Comparison of ENCODE assay signal across 25 mouse cellular contexts in genomic region chr1:92235600-92235999, GRCm38 (mm10).
"Had no signal": no experiment of that assay in that cellular context is flagged by ENCODE, and none has a peak within 500 bp of the region (broad histone marks: within the 10 kb centered on the region; RNA-seq: fewer than 3 reads in every experiment).

No protein-coding gene starts in this region.

- H3K9me3 ChIP-seq: heart, embryonic 13.5 days; heart, embryonic 15.5 days; intestine, embryonic 15.5 days; limb, embryonic 13.5 days; limb, embryonic 15.5 days; liver, embryonic 12.5 days had no signal

- H3K27me3 ChIP-seq: heart, embryonic 13.5 days; heart, embryonic 15.5 days; intestine, embryonic 15.5 days; limb, embryonic 13.5 days; limb, embryonic 15.5 days; liver, embryonic 12.5 days had no signal

- ATAC-seq: hindbrain, embryonic 16.5 days; intestine, embryonic 15.5 days; intestine, postnatal 0 days; liver, embryonic 12.5 days had no signal

- DNase-seq: gastrocnemius, adult 2 months; gastrocnemius, postnatal 10 days; gastrocnemius, postnatal 25 days; heart, adult 11 months; heart, adult 2 months; heart, postnatal 14 days; heart, postnatal 36 days; kidney, adult 18-20 months; kidney, adult 8-10 months; kidney, postnatal 10 days; kidney, postnatal 25 days; kidney, postnatal 4 days; left cerebral cortex, postnatal 4 days had no signal

- H3K4me1 ChIP-seq: heart, embryonic 13.5 days; heart, embryonic 15.5 days; intestine, embryonic 15.5 days; limb, embryonic 13.5 days; limb, embryonic 15.5 days; liver, embryonic 12.5 days had no signal

- H3K36me3 ChIP-seq: heart, embryonic 13.5 days; heart, embryonic 15.5 days; intestine, embryonic 15.5 days; limb, embryonic 13.5 days; limb, embryonic 15.5 days; liver, embryonic 12.5 days had no signal

- H3K27ac ChIP-seq: gastrocnemius, adult 2 months; heart, adult 2 months; heart, embryonic 13.5 days; heart, embryonic 15.5 days; hindbrain, embryonic 14.5 days; intestine, embryonic 15.5 days; layer of hippocampus, adult 2 months; limb, embryonic 13.5 days; limb, embryonic 15.5 days; liver, embryonic 12.5 days; liver, embryonic 14.5 days had no signal

- H3K4me3 ChIP-seq: gastrocnemius, adult 2 months; heart, adult 2 months; heart, embryonic 13.5 days; heart, embryonic 15.5 days; intestine, embryonic 15.5 days; layer of hippocampus, adult 2 months; limb, embryonic 13.5 days; limb, embryonic 15.5 days; liver, embryonic 12.5 days had no signal

- H3K4me2 ChIP-seq: heart, embryonic 11.5 days; heart, embryonic 13.5 days; heart, embryonic 15.5 days; hindbrain, embryonic 14.5 days; intestine, embryonic 15.5 days; limb, embryonic 13.5 days; limb, embryonic 15.5 days; liver, embryonic 12.5 days had no signal

- H3K9ac ChIP-seq: heart, embryonic 13.5 days; heart, embryonic 15.5 days; hindbrain, embryonic 14.5 days; intestine, embryonic 15.5 days; limb, embryonic 13.5 days; limb, embryonic 15.5 days; liver, embryonic 12.5 days; liver, embryonic 14.5 days had no signal
